Mouse (Mus musculus): ENCODE results near the gene Meltf. TPM values are rescaled to one million over a fixed set of nuclear protein-coding genes. Genes with fewer than 3 reads are reported as not detected.

Meltf gene
- polyA plus RNA-seq, 2 experiments, result 0.03 to 0.06 TPM

- no peak overlapping the region for H3K27ac ChIP-seq
- TF ChIP-seq EP300 (IDR thresholded peaks at IDR 0.05; ENCODE audit: low read depth) (no peak), CTCF (IDR thresholded peaks at IDR 0.05; ENCODE audit: low read depth) (no peak)
- DNase-seq (ENCODE audit: low read depth in 3 of 3, low spot score in 3 of 3) (no peak), ATAC-seq (ENCODE audit: insufficient read depth) (no peak)
- H3K9me3 ChIP-seq (ENCODE audit: control insufficient read depth, low read length), result no peaks in the 10 kb centered on the region
- 73% methylated on average over 18 of the region's 18 CpGs for WGBS (ENCODE audit: insufficient replicate concordance)
- no peaks in the 10 kb centered on the region for H3K27me3 ChIP-seq (ENCODE audit: control insufficient read depth, insufficient read depth, low read length)
- no peaks in the 10 kb centered on the region for H3K36me3 ChIP-seq (replicated peaks; ENCODE audit: control insufficient read depth, insufficient read depth, low read depth)
- H3K4me1 ChIP-seq (replicated peaks; ENCODE audit: control insufficient read depth in 2 of 2, insufficient read depth in 2 of 2, low read length in 1 of 2), result no peaks in the 10 kb centered on the region
- no peak overlapping the region for H3K4me3 ChIP-seq (ENCODE audit: insufficient read depth in 1 of 2, low read depth in 2 of 2, low read length in 2 of 2)
- H3K9ac ChIP-seq (replicated peaks), result no peak overlapping the region
- no peak overlapping the region for H3K4me2 ChIP-seq (ENCODE audit: low read depth)
Measured at GRCm38 (mm10) chr16:31898546-31899326, 20.1 kb downstream of the Meltf start.

- Histone ChIP-seq H3K27ac (no peak overlapping the region), H3K4me1 (replicated peaks; ENCODE audit: control insufficient read depth in 2 of 2, insufficient read depth in 2 of 2, low read length in 1 of 2) (peaks cover 0 to 2% of the 10 kb centered on the region in 2 experiments; a peak in 2 of 4 replicates), H3K9ac (replicated peaks) (no peak overlapping the region), H3K4me2 (ENCODE audit: low read depth) (no peak overlapping the region), H3K9me3 (ENCODE audit: control insufficient read depth, low read length) (no peaks in the 10 kb centered on the region), H3K4me3 (ENCODE audit: insufficient read depth in 1 of 2, low read depth in 2 of 2, low read length in 2 of 2) (no peak overlapping the region), H3K36me3 (replicated peaks; ENCODE audit: control insufficient read depth, insufficient read depth, low read depth) (no peaks in the 10 kb centered on the region), H3K27me3 (ENCODE audit: control insufficient read depth, insufficient read depth, low read length) (no peaks in the 10 kb centered on the region; the same call in 1 of the 2 replicates)
- WGBS (ENCODE audit: insufficient replicate concordance), result 59% methylated on average over 1 of the region's 1 CpGs
- ATAC-seq (ENCODE audit: insufficient read depth) (no peak), DNase-seq (ENCODE audit: low read depth in 3 of 3, low spot score in 3 of 3) (no peak)
- no peak for TF ChIP-seq EP300 (IDR thresholded peaks at IDR 0.05; ENCODE audit: low read depth)
Measured at GRCm38 (mm10) chr16:31901886-31902285, 23.3 kb downstream of the Meltf start.

- Histone ChIP-seq H3K27ac (no peak overlapping the region), H3K36me3 (replicated peaks; ENCODE audit: control insufficient read depth, insufficient read depth, low read depth) (no peaks in the 10 kb centered on the region), H3K9ac (replicated peaks) (no peak overlapping the region), H3K4me1 (replicated peaks; ENCODE audit: control insufficient read depth in 2 of 2, insufficient read depth in 2 of 2, low read length in 1 of 2) (peaks cover 0 to 2% of the 10 kb centered on the region in 2 experiments; a peak in 2 of 4 replicates), H3K4me3 (ENCODE audit: insufficient read depth in 1 of 2, low read depth in 2 of 2, low read length in 2 of 2) (no peak overlapping the region), H3K9me3 (ENCODE audit: control insufficient read depth, low read length) (no peaks in the 10 kb centered on the region), H3K4me2 (ENCODE audit: low read depth) (no peak overlapping the region), H3K27me3 (ENCODE audit: control insufficient read depth, insufficient read depth, low read length) (no peaks in the 10 kb centered on the region; the same call in 1 of the 2 replicates)
- DNase-seq (ENCODE audit: low read depth in 3 of 3, low spot score in 3 of 3), result no peak
- no peak for ATAC-seq (ENCODE audit: insufficient read depth)
- no peak for TF ChIP-seq CTCF (IDR thresholded peaks at IDR 0.05; ENCODE audit: low read depth)
- TF ChIP-seq EP300 (IDR thresholded peaks at IDR 0.05; ENCODE audit: low read depth), result no peak
- 68% methylated on average over 8 of the region's 8 CpGs for WGBS (ENCODE audit: insufficient replicate concordance)
Measured at GRCm38 (mm10) chr16:31903239-31903638, 24.6 kb downstream of the Meltf start.

- Histone ChIP-seq H3K9ac (replicated peaks) (no peak overlapping the region), H3K27me3 (ENCODE audit: control insufficient read depth, insufficient read depth, low read length) (no peaks in the 10 kb centered on the region; the same call in 1 of the 2 replicates), H3K4me1 (replicated peaks; ENCODE audit: control insufficient read depth in 2 of 2, insufficient read depth in 2 of 2, low read length in 1 of 2) (peaks cover 0 to 3% of the 10 kb centered on the region in 2 experiments; a peak in 2 of 4 replicates), H3K9me3 (ENCODE audit: control insufficient read depth, low read length) (no peaks in the 10 kb centered on the region), H3K36me3 (replicated peaks; ENCODE audit: control insufficient read depth, insufficient read depth, low read depth) (no peaks in the 10 kb centered on the region), H3K27ac (no peak overlapping the region), H3K4me3 (ENCODE audit: insufficient read depth in 1 of 2, low read depth in 2 of 2, low read length in 2 of 2) (no peak overlapping the region), H3K4me2 (ENCODE audit: low read depth) (no peak overlapping the region)
- 57% methylated on average over 4 of the region's 4 CpGs for WGBS (ENCODE audit: insufficient replicate concordance)
- peak; percentile 76 for TF ChIP-seq CTCF (IDR thresholded peaks at IDR 0.05; ENCODE audit: low read depth)
- no peak for TF ChIP-seq EP300 (IDR thresholded peaks at IDR 0.05; ENCODE audit: low read depth)
- peak in 1 of 3 experiments; percentile 16 for DNase-seq (ENCODE audit: low read depth in 3 of 3, low spot score in 3 of 3)
- no peak for ATAC-seq (ENCODE audit: insufficient read depth)
Measured at GRCm38 (mm10) chr16:31905331-31905730, 26.7 kb downstream of the Meltf start.
